Mouse (Mus musculus) embryonic facial prominence, embryonic 10.5 days (tissue): Measurements from ENCODE around the gene Mob3b. TPM values are rescaled to one million over a fixed set of nuclear protein-coding genes. Genes with fewer than 3 reads are reported as not detected.
A peak's percentile ranks its signal among the peaks of the same experiment; 100 is the strongest.

ENCODE experiments used
- DNase-seq: peaks from one replicate; pipeline ENCODE4 v3.0.0-alpha.2; 2017; ENCODE audit warnings: low spot score
- H3K27ac ChIP-seq: fragments of 300-500 bp; sonication (generic); replicated peaks from 2 replicates; pipeline ENCODE4 v1.5.1; 2016; ENCODE audit warnings: mild to moderate bottlenecking
- H3K27me3 ChIP-seq: fragments of 300-500 bp; sonication (generic); replicated peaks from 2 replicates; pipeline ENCODE4 v1.6.1; 2016; ENCODE audit warnings: low read depth, mild to moderate bottlenecking; ENCODE audit not compliant: poor library complexity, severe bottlenecking
- H3K36me3 ChIP-seq: fragments of 300-500 bp; sonication (generic); replicated peaks from 2 replicates; pipeline ENCODE4 v1.6.1; 2016; ENCODE audit warnings: mild to moderate bottlenecking, moderate library complexity
- H3K4me1 ChIP-seq: fragments of 300-500 bp; sonication (generic); 2 replicates; pipeline ENCODE4 v1.6.1; 2016
- H3K4me3 ChIP-seq: fragments of 300-500 bp; sonication (generic); 2 replicates; pipeline ENCODE4 v1.5.1; 2016; ENCODE audit warnings: mild to moderate bottlenecking, moderate library complexity
- H3K9me3 ChIP-seq: fragments of 300-500 bp; sonication (generic); 2 replicates; pipeline ENCODE4 v1.6.1; 2016; ENCODE audit warnings: mild to moderate bottlenecking
- WGBS: fragments of 180-500 bp; shearing (Covaris S2); methylation state at CpG from one replicate; pipeline ENCODE4 v1.1.7; 2016; 5-methylcytosine and 5-hydroxymethylcytosine counted together
- polyA plus RNA-seq: library from polyadenylated mRNA; unstranded; fragments of >200 nt; fragmentation: Nextera tagmentation; extraction: Ambion mirVana; gene quantifications from 2 replicates; pipeline ENCODE4 v1.2.1, GENCODE M21; 2016

Gene Mob3b
- polyA plus RNA-seq, 1 experiment from 2014 or later: 14.0 TPM

GRCm38 (mm10) chr4:35167855-35168254 lies 10.6 kb upstream of the Mob3b start:
- Histone ChIP-seq H3K27ac (no peak overlapping the region), H3K27me3 (no peaks in the 10 kb centered on the region), H3K4me1 (no peaks in the 10 kb centered on the region), H3K4me3 (no peak overlapping the region), H3K9me3 (no peaks in the 10 kb centered on the region), H3K36me3 (no peaks in the 10 kb centered on the region)
- WGBS: 80% methylated on average over 5 of the region's 5 CpGs
- DNase-seq: no peak

GRCm38 (mm10) chr4:35165947-35166346 lies 8.7 kb upstream of the Mob3b start:
- H3K4me1 ChIP-seq: no peaks in the 10 kb centered on the region
- 86% methylated on average over 3 of the region's 3 CpGs for WGBS
- H3K9me3 ChIP-seq: no peaks in the 10 kb centered on the region
- no peak for DNase-seq
- H3K27me3 ChIP-seq: no peaks in the 10 kb centered on the region
- no peaks in the 10 kb centered on the region for H3K36me3 ChIP-seq
- H3K4me3 ChIP-seq: no peak overlapping the region
- H3K27ac ChIP-seq: no peak overlapping the region

- Histone ChIP-seq H3K4me3 (no peak overlapping the region), H3K36me3 (no peaks in the 10 kb centered on the region), H3K27me3 (no peaks in the 10 kb centered on the region), H3K27ac (no peak overlapping the region), H3K4me1 (no peaks in the 10 kb centered on the region), H3K9me3 (no peaks in the 10 kb centered on the region)
- whole genome bisulfite sequencing: 84% methylated on average over 2 of the region's 2 CpGs
- no peak for DNase-seq
These were observed 8.0 kb upstream of the Mob3b start for GRCm38 (mm10) chr4:35165275-35165674.

GRCm38 (mm10) chr4:35157815-35158214 lies 531 bp upstream of the Mob3b start:
- WGBS: 68% methylated on average over 11 of the region's 11 CpGs
- Histone ChIP-seq H3K9me3 (no peaks in the 10 kb centered on the region), H3K4me1 (peaks cover 19% of the 10 kb centered on the region), H3K27me3 (peaks cover 6% of the 10 kb centered on the region; the same call in 1 of the 2 replicates), H3K27ac (no peak overlapping the region), H3K4me3 (no peak overlapping the region), H3K36me3 (no peaks in the 10 kb centered on the region)
- DNase-seq: no peak

GRCm38 (mm10) chr4:35156149-35156611 lies 1.1 kb downstream of the Mob3b start:
- peak; percentile 80 for DNase-seq
- Histone ChIP-seq H3K4me1 (peaks cover 19% of the 10 kb centered on the region), H3K27me3 (peaks cover 6% of the 10 kb centered on the region; the same call in 1 of the 2 replicates), H3K9me3 (no peaks in the 10 kb centered on the region), H3K4me3 (peak overlapping the region; percentile 73), H3K36me3 (no peaks in the 10 kb centered on the region), H3K27ac (peak overlapping the region; percentile 90)
- under 1% methylated on average over 26 of the region's 26 CpGs for WGBS

GRCm38 (mm10) chr4:35155132-35155922 lies 2.0 kb downstream of the Mob3b start:
- peak; percentile 64 for DNase-seq
- H3K4me3 ChIP-seq: peak overlapping the region; percentile 73
- WGBS: 23% methylated on average over 20 of the region's 20 CpGs
- H3K9me3 ChIP-seq: no peaks in the 10 kb centered on the region
- peaks cover 19% of the 10 kb centered on the region for H3K4me1 ChIP-seq
- H3K27me3 ChIP-seq: peaks cover 6% of the 10 kb centered on the region; the same call in 1 of the 2 replicates
- peak overlapping the region; percentile 90 for H3K27ac ChIP-seq
- H3K36me3 ChIP-seq: no peaks in the 10 kb centered on the region

- WGBS: 52% methylated on average over 3 of the region's 3 CpGs
These were observed 3.2 kb downstream of the Mob3b start for GRCm38 (mm10) chr4:35154051-35154450.

GRCm38 (mm10) chr4:35151756-35152155 lies 5.5 kb downstream of the Mob3b start, which contains the start of gene Ifnk:
Gene Ifnk, plus strand, starts transcription at chr4:35152056.
- Histone ChIP-seq H3K36me3 (no peaks in the 10 kb centered on the region), H3K9me3 (no peaks in the 10 kb centered on the region), H3K27ac (no peak within 1 kb of the TSS), H3K4me3 (no peak within 1 kb of the TSS), H3K4me1 (peaks cover 19% of the 10 kb centered on the region), H3K27me3 (0 out of 2 replicates have a peak, but pooled peaks cover 3% of the 10 kb centered on the region)
- no peak for DNase-seq
- 78% methylated on average over 4 of the region's 4 CpGs for WGBS

More at GRCm38 (mm10) chr4:35154051-35154450, 3.2 kb downstream of the Mob3b start:
- H3K9me3 ChIP-seq: no peaks in the 10 kb centered on the region
- H3K4me1 ChIP-seq: peaks cover 19% of the 10 kb centered on the region
- H3K27me3 ChIP-seq: peaks cover 6% of the 10 kb centered on the region; the same call in 1 of the 2 replicates
- H3K27ac ChIP-seq: no peak overlapping the region
- no peak overlapping the region for H3K4me3 ChIP-seq
- DNase-seq: no peak
- H3K36me3 ChIP-seq: no peaks in the 10 kb centered on the region

- DNase-seq: no peak
- H3K4me1 ChIP-seq: peaks cover 11% of the 10 kb centered on the region
- H3K4me3 ChIP-seq: no peak overlapping the region
- H3K9me3 ChIP-seq: no peaks in the 10 kb centered on the region
- 0 out of 2 replicates have a peak, but pooled peaks cover 3% of the 10 kb centered on the region for H3K27me3 ChIP-seq
- no peak overlapping the region for H3K27ac ChIP-seq
- 88% methylated on average over 3 of the region's 3 CpGs for WGBS
- H3K36me3 ChIP-seq: no peaks in the 10 kb centered on the region
These were observed 6.6 kb downstream of the Mob3b start for GRCm38 (mm10) chr4:35150706-35151105.

- Histone ChIP-seq H3K27ac (no peak overlapping the region), H3K27me3 (no peaks in the 10 kb centered on the region), H3K4me1 (peaks cover 6% of the 10 kb centered on the region), H3K4me3 (no peak overlapping the region), H3K36me3 (no peaks in the 10 kb centered on the region), H3K9me3 (no peaks in the 10 kb centered on the region)
- WGBS: 90% methylated on average over 4 of the region's 4 CpGs
- DNase-seq: no peak
These were observed 9.0 kb downstream of the Mob3b start for GRCm38 (mm10) chr4:35148326-35148725.

- H3K4me1 ChIP-seq: peaks cover 7% of the 10 kb centered on the region
- no peak for DNase-seq
- H3K9me3 ChIP-seq: no peaks in the 10 kb centered on the region
- H3K27ac ChIP-seq: no peak overlapping the region
- no peaks in the 10 kb centered on the region for H3K27me3 ChIP-seq
- no peaks in the 10 kb centered on the region for H3K36me3 ChIP-seq
- no peak overlapping the region for H3K4me3 ChIP-seq
- 92% methylated on average over 5 of the region's 5 CpGs for WGBS
These were observed 10.7 kb downstream of the Mob3b start for GRCm38 (mm10) chr4:35146597-35146996.

GRCm38 (mm10) chr4:35145726-35146125 lies 11.6 kb downstream of the Mob3b start:
- 91% methylated on average over 10 of the region's 10 CpGs for WGBS
- Histone ChIP-seq H3K36me3 (no peaks in the 10 kb centered on the region), H3K4me3 (no peak overlapping the region), H3K9me3 (no peaks in the 10 kb centered on the region), H3K27me3 (no peaks in the 10 kb centered on the region), H3K4me1 (peaks cover 7% of the 10 kb centered on the region), H3K27ac (no peak overlapping the region)
- no peak for DNase-seq
